Mouse (Mus musculus): ENCODE data around the gene Fgfr2.

DNA sequence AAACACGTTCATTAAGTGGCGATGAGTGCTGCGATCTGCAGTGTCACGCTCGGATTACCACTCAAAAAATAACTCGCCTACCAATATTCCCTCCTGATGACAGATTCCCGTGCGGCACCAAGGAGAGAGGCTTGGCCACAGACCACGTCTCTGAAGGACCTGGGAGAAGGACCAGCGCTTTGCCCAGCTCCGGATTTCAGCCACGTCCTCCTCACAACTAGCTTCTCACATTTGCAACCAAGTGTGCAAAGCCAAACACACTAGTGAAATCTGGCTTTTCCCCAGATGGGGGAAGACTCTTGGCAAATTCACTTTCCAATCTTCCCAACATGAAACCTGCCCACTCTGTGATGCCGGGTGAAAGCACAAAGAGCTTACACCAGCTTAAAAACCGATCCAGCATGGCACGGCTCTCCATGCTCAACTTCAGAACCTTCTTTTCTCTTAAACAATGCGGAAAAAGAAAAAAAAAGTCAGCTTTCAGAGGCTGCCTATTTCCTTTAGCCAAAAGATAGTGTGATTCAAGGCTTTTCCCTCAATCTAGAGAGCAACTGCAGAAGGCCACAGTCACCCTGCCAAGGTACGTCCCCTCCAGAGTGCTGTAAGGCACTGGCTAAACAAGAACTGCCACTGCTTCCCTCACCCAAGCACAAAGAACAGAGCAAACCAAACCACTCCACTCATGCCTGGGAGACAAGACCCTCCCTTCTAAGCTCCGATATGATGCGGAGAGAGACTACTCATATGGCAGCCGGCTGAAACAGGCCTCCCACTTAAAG, 2862.1 kb downstream of the Fgfr2 start:
- no peak for TF ChIP-seq CTCF (IDR thresholded peaks at IDR 0.05; ENCODE audit: extremely low read depth, insufficient read length, insufficient replicate concordance, low read depth, low read length)
- no peak for TF ChIP-seq POLR2A (IDR thresholded peaks at IDR 0.05; ENCODE audit: low read depth, low read length)

Data from small intestine, adult 2 months (tissue).